Mouse (Mus musculus) erythroid progenitor cell, adult 5-6 weeks (primary cell): Measurements from ENCODE around the gene 5730507C01Rik. TPM values are rescaled to one million over a fixed set of nuclear protein-coding genes. Genes with fewer than 3 reads are reported as not detected.
"Not testable (repeated sequence)": the region's sequence is repeated elsewhere in the genome, so short reads cannot be mapped to it uniquely, and the experiment has no call there.

Source experiments
- ATAC-seq: replicated peaks from 2 replicates; pipeline ENCODE4 v1.8.0; 2016; ENCODE audit warnings: moderate number of reproducible peaks, mild to moderate bottlenecking, moderate TSS enrichment, inconsistent platforms; ENCODE audit not compliant: poor library complexity, low FRiP score, severe bottlenecking
- total RNA-seq, 2 experiments: library from RNA; stranded (forward) in 1 of 2; stranded (reverse) in 1 of 2; fragments of 150-400 nt in 1 of 2; fragments of 186-747, 209-891 nt in 1 of 2; gene quantifications; 2 replicates each; pipeline versions ENCODE4 v1.2.3 to v1.2.4; 2015 to 2017; ENCODE audit warnings: low replicate concordance in 2 of 2

The 5730507C01Rik gene
- total RNA-seq (2015; ENCODE audit: low replicate concordance) (not detected in 2 replicates), total RNA-seq (2017; ENCODE audit: low replicate concordance) (not detected in 2 replicates)

DNA sequence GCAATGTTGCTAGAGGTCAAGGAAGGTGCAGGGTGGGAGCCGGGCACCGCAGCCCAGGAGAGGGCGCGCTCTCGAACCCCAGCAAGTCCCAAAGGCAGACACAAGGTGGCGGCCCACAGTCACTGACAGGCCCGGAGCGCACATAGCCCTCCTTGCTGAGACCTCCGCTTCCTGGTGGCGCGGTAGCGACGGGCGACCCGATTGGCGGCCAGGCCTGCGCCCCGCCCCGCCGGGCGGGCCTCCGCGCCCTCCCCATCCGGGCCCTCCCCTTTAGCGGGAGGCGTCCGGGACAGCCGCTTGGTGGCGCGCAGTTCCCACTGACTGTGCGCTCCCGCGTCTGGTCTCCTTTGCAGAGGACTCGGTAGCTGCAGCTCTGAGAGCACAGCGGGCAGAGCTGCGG, at the start of gene 5730507C01Rik:
5730507C01Rik (plus strand) TSS at position 340 of the 400 bp plus-strand sequence.
- ATAC-seq, result no peak

DNA sequence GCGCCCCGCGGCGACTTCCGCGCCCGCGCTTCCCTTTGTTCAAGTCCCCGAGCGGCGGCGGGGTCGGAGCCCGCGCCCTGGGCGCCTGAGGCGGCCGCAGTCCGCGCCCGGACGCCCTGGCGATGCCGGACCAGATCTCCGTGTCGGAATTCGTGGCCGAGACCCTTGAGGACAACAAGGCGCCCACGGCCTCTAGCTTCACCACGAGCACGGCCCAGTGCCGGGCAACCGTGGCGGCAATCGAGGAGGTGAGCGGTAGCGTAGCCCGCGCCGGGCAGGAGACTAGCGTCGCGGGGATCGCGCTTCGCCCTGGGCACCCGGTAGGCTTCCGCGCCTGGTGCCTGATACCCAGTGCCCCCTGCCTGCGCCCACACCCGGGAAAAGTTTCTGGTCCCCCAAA, 306 bp downstream of the 5730507C01Rik start:
- not testable (repeated sequence) for ATAC-seq

DNA sequence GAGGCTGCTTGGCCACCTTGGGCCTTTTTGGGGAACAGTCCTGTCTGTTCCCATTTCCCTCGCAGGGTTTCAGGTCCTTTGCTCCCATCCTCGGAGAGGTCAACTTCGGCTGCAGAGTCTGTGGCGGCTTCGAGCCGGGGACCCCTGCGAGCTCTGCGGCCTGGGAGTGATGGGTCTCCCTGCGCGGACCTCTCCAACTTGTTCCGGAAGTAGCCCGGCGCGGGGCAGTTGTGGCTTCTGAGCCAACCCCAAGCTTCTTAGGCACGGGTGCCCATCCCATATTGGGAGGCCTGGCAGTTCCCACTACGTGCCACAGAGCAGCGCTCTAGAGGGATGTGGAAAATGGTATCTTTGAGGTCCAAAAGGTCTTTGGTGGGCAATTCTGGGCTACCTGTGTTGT, 767 bp downstream of the 5730507C01Rik start:
- not testable (repeated sequence) for ATAC-seq
